Mouse (Mus musculus) limb, embryonic 15.5 days (tissue): ENCODE data around the gene Lrsam1. TPM values are rescaled to one million over a fixed set of nuclear protein-coding genes. Genes with fewer than 3 reads are reported as not detected.
A peak's percentile ranks its signal among the peaks of the same experiment; 100 is the strongest.

Experiments used
- ATAC-seq: fragments of 200-750 bp; cut with Nextera tagmentation; 2 replicates; pipeline ENCODE4 v1.8.0; 2017; ENCODE audit warnings: low read depth, moderate TSS enrichment; ENCODE audit not compliant: insufficient number of reproducible peaks, low FRiP score, low TSS enrichment
- H3K27ac ChIP-seq: fragments of 300-500 bp; sonication (generic); 2 replicates; pipeline ENCODE4 v1.5.1; 2015; ENCODE audit warnings: moderate library complexity, mild to moderate bottlenecking, inconsistent platforms
- H3K27me3 ChIP-seq: fragments of 300-500 bp; sonication (generic); 2 replicates; pipeline ENCODE4 v1.6.1; 2015; ENCODE audit warnings: inconsistent platforms
- H3K36me3 ChIP-seq: fragments of 300-500 bp; sonication (generic); 2 replicates; pipeline ENCODE4 v1.6.1; 2015; ENCODE audit warnings: inconsistent platforms
- H3K4me1 ChIP-seq: fragments of 300-500 bp; sonication (generic); 2 replicates; pipeline ENCODE4 v1.6.1; 2015; ENCODE audit warnings: inconsistent platforms
- H3K4me2 ChIP-seq: fragments of 300-500 bp; sonication (generic); 2 replicates; pipeline ENCODE4 v1.6.1; 2015; ENCODE audit warnings: mild to moderate bottlenecking, inconsistent platforms
- H3K4me3 ChIP-seq: fragments of 300-500 bp; sonication (generic); 2 replicates; pipeline ENCODE4 v1.5.1; 2015; ENCODE audit warnings: mild to moderate bottlenecking, inconsistent platforms
- H3K9ac ChIP-seq: fragments of 300-500 bp; sonication (generic); 2 replicates; pipeline ENCODE4 v1.6.1; 2015; ENCODE audit warnings: inconsistent platforms
- H3K9me3 ChIP-seq: fragments of 300-500 bp; sonication (generic); 2 replicates; pipeline ENCODE4 v1.6.1; 2016; ENCODE audit warnings: inconsistent platforms
- WGBS: fragments of 180-500 bp; shearing (Covaris S2); methylation state at CpG from one replicate; pipeline ENCODE4 v1.1.7; 2015; 5-methylcytosine and 5-hydroxymethylcytosine counted together
- polyA plus RNA-seq: library from polyadenylated mRNA; unstranded; fragments of >200 nt; fragmentation: Nextera tagmentation; extraction: Ambion mirVana; gene quantifications from 2 replicates; pipeline ENCODE4 v1.2.1, GENCODE M21; 2015

The Lrsam1 gene
- polyA plus RNA-seq, 1 experiment from 2014 or later: 12.0 TPM

- 8% methylated on average over 13 of the region's 13 CpGs for WGBS
- no peak for ATAC-seq
- H3K9me3 ChIP-seq: no peaks in the 10 kb centered on the region
- peak overlapping the region; percentile 80 for H3K9ac ChIP-seq
- peaks cover 27% of the 10 kb centered on the region for H3K36me3 ChIP-seq
- peak overlapping the region; percentile 60 for H3K4me3 ChIP-seq
- H3K27me3 ChIP-seq: no peaks in the 10 kb centered on the region
- peak overlapping the region; percentile 90 for H3K4me2 ChIP-seq
- peak overlapping the region; percentile 98 for H3K27ac ChIP-seq
- peaks cover 41% of the 10 kb centered on the region for H3K4me1 ChIP-seq
Observed at GRCm38 (mm10) chr2:32966184-32966688, 4.8 kb upstream of the Lrsam1 start.

- peaks cover 45% of the 10 kb centered on the region for H3K4me1 ChIP-seq
- no peaks in the 10 kb centered on the region for H3K27me3 ChIP-seq
- no peak for ATAC-seq
- H3K9me3 ChIP-seq: no peaks in the 10 kb centered on the region
- peak overlapping the region; percentile 60 for H3K4me3 ChIP-seq
- peaks cover 27% of the 10 kb centered on the region for H3K36me3 ChIP-seq
- 15% methylated on average over 7 of the region's 7 CpGs for WGBS
- H3K27ac ChIP-seq: no peak overlapping the region
- no peak overlapping the region for H3K9ac ChIP-seq
- peak overlapping the region; percentile 90 for H3K4me2 ChIP-seq
Observed at GRCm38 (mm10) chr2:32965511-32966183, 4.2 kb upstream of the Lrsam1 start.

- ATAC-seq: no peak
- peak overlapping the region; percentile 18; the same call in 1 of the 2 replicates for H3K27ac ChIP-seq
- H3K4me3 ChIP-seq: no peak overlapping the region
- H3K4me2 ChIP-seq: no peak overlapping the region
- peaks cover 50% of the 10 kb centered on the region for H3K4me1 ChIP-seq
- H3K36me3 ChIP-seq: peaks cover 27% of the 10 kb centered on the region
- H3K9me3 ChIP-seq: no peaks in the 10 kb centered on the region
- no peaks in the 10 kb centered on the region for H3K27me3 ChIP-seq
- no peak overlapping the region for H3K9ac ChIP-seq
- 30% methylated on average over 10 of the region's 10 CpGs for WGBS
Observed at GRCm38 (mm10) chr2:32964659-32965457, 3.4 kb upstream of the Lrsam1 start.

GRCm38 (mm10) chr2:32963981-32964380 is 2.6 kb upstream of the Lrsam1 start:
- Histone ChIP-seq H3K4me3 (peak overlapping the region; percentile 79; the same call in 1 of the 2 replicates), H3K27me3 (no peaks in the 10 kb centered on the region), H3K27ac (no peak overlapping the region), H3K4me1 (peaks cover 50% of the 10 kb centered on the region), H3K9ac (no peak overlapping the region), H3K9me3 (no peaks in the 10 kb centered on the region), H3K4me2 (peak overlapping the region; percentile 74), H3K36me3 (peaks cover 27% of the 10 kb centered on the region)
- no peak for ATAC-seq
- WGBS: 75% methylated on average over 1 of the region's 1 CpGs

GRCm38 (mm10) chr2:32963544-32963943 is 2.1 kb upstream of the Lrsam1 start:
- Histone ChIP-seq H3K4me1 (peaks cover 50% of the 10 kb centered on the region), H3K36me3 (peaks cover 27% of the 10 kb centered on the region), H3K4me2 (peak overlapping the region; percentile 74), H3K27me3 (no peaks in the 10 kb centered on the region), H3K9me3 (no peaks in the 10 kb centered on the region), H3K4me3 (peak overlapping the region; percentile 79), H3K9ac (peak overlapping the region; percentile 89; the same call in 1 of the 2 replicates), H3K27ac (no peak overlapping the region; the same call in 1 of the 2 replicates)
- ATAC-seq: no peak
- WGBS: 64% methylated on average over 4 of the region's 4 CpGs

GRCm38 (mm10) chr2:32962875-32963220 is 1.4 kb upstream of the Lrsam1 start:
- 6% methylated on average over 9 of the region's 9 CpGs for WGBS
- Histone ChIP-seq H3K36me3 (peaks cover 33% of the 10 kb centered on the region), H3K4me3 (peak overlapping the region; percentile 79), H3K9me3 (no peaks in the 10 kb centered on the region), H3K4me2 (peak overlapping the region; percentile 74), H3K4me1 (peaks cover 48% of the 10 kb centered on the region), H3K9ac (peak overlapping the region; percentile 89), H3K27me3 (no peaks in the 10 kb centered on the region), H3K27ac (peak overlapping the region; percentile 88)
- ATAC-seq: no peak

GRCm38 (mm10) chr2:32962062-32962874 is 854 bp upstream of the Lrsam1 start:
- Histone ChIP-seq H3K9ac (peak overlapping the region; percentile 89), H3K27me3 (no peaks in the 10 kb centered on the region), H3K36me3 (peaks cover 39% of the 10 kb centered on the region), H3K9me3 (no peaks in the 10 kb centered on the region), H3K4me1 (peaks cover 42% of the 10 kb centered on the region), H3K27ac (peak overlapping the region; percentile 88), H3K4me3 (peak overlapping the region; percentile 79), H3K4me2 (peak overlapping the region; percentile 74)
- no peak for ATAC-seq
- under 1% methylated on average over 33 of the region's 33 CpGs for WGBS

- Histone ChIP-seq H3K36me3 (peaks cover 54% of the 10 kb centered on the region), H3K4me2 (0 out of 2 replicates have a peak overlapping the region, but pooled peaks have one; percentile 74), H3K4me3 (0 out of 2 replicates have a peak overlapping the region, but pooled peaks have one; percentile 79), H3K27me3 (no peaks in the 10 kb centered on the region), H3K9ac (no peak overlapping the region), H3K27ac (no peak overlapping the region), H3K4me1 (peaks cover 34% of the 10 kb centered on the region), H3K9me3 (no peaks in the 10 kb centered on the region)
- WGBS: 84% methylated on average over 4 of the region's 4 CpGs
- no peak for ATAC-seq
Observed at GRCm38 (mm10) chr2:32960273-32960672, 1.1 kb downstream of the Lrsam1 start.

- Histone ChIP-seq H3K36me3 (peaks cover 54% of the 10 kb centered on the region), H3K27me3 (no peaks in the 10 kb centered on the region), H3K9me3 (0 out of 2 replicates have a peak, but pooled peaks cover 5% of the 10 kb centered on the region), H3K9ac (no peak overlapping the region), H3K4me3 (no peak overlapping the region), H3K27ac (no peak overlapping the region), H3K4me1 (peaks cover 8% of the 10 kb centered on the region), H3K4me2 (no peak overlapping the region)
- ATAC-seq: no peak
- 50% methylated on average over 8 of the region's 8 CpGs for WGBS
Observed at GRCm38 (mm10) chr2:32957344-32957743, 4.1 kb downstream of the Lrsam1 start.

GRCm38 (mm10) chr2:32954581-32954980 is 6.8 kb downstream of the Lrsam1 start:
- H3K36me3 ChIP-seq: peaks cover 77% of the 10 kb centered on the region
- ATAC-seq: no peak
- 90% methylated on average over 2 of the region's 2 CpGs for WGBS

GRCm38 (mm10) chr2:32947454-32947853 is 14.0 kb downstream of the Lrsam1 start:
- peaks cover 87% of the 10 kb centered on the region for H3K36me3 ChIP-seq
- ATAC-seq: no peak
- H3K4me3 ChIP-seq: no peak overlapping the region
- no peaks in the 10 kb centered on the region for H3K27me3 ChIP-seq
- H3K4me1 ChIP-seq: no peaks in the 10 kb centered on the region
- no peaks in the 10 kb centered on the region for H3K9me3 ChIP-seq
- H3K27ac ChIP-seq: no peak overlapping the region
- no peak overlapping the region for H3K9ac ChIP-seq
- H3K4me2 ChIP-seq: no peak overlapping the region
- 72% methylated on average over 11 of the region's 11 CpGs for WGBS

More at GRCm38 (mm10) chr2:32954581-32954980, 6.8 kb downstream of the Lrsam1 start:
- Histone ChIP-seq H3K9ac (no peak overlapping the region), H3K27ac (no peak overlapping the region), H3K4me3 (no peak overlapping the region), H3K4me2 (no peak overlapping the region), H3K9me3 (0 out of 2 replicates have a peak, but pooled peaks cover 5% of the 10 kb centered on the region), H3K4me1 (no peaks in the 10 kb centered on the region), H3K27me3 (no peaks in the 10 kb centered on the region)
